In genomic region chr2:152332101-152332825, GRCm38 (mm10) we compare ENCODE assay signal across 8 mouse cellular contexts. TPM values are rescaled to one million over a fixed set of nuclear protein-coding genes. Genes with fewer than 3 reads are reported as not detected.
DNase-seq lines count a peak whose midpoint lies in the region; ATAC-seq lines count a peak whose summit lies in the region.

TSS of gene Rbck1 (minus strand) at chr2:152332653.

- DNase-seq in gastrocnemius, postnatal 10 days = peak; percentile 81
- peak; percentile 97 for DNase-seq in induced T-regulatory cell, adult 2 months (ENCODE audit: low read depth)
- DNase-seq in left cerebral cortex, adult 9 months (ENCODE audit: low spot score in 2 of 2) = peak; percentile 86 to 88
- DNase-seq in right cerebral cortex, postnatal 14 days = peak; percentile 69
- peak; percentile 96 for DNase-seq in yolk sac, embryonic 10.5 days (ENCODE audit: low spot score)

- peak; percentile 92 for ATAC-seq in activated CD4-positive, CD25-positive, alpha-beta regulatory T cell, adult 4 months
- peak; percentile 83 for ATAC-seq in common myeloid progenitor, adult 5-6 weeks (replicated peaks; ENCODE audit: low read depth, poor library complexity, severe bottlenecking)
- peak; percentile 78 for ATAC-seq in megakaryocyte progenitor cell, adult 5-6 weeks (replicated peaks; ENCODE audit: poor library complexity)

RNA-seq across cellular contexts. Expression of gene Rbck1, which starts in this region (rescaled TPM):
- 10 to 100 TPM; 65.1 to 86.1 TPM for polyA plus RNA-seq in activated CD4-positive, CD25-positive, alpha-beta regulatory T cell, adult 4 months (2017; shearing (Covaris generic))
- 45.6 and 61.9 TPM in 2 replicates for total RNA-seq in common myeloid progenitor, adult 5-6 weeks (2017)
- 10 to 100 TPM; 40.7 to 48.6 TPM for total RNA-seq in gastrocnemius, postnatal 10 days (2021)
- total RNA-seq in megakaryocyte progenitor cell, adult 5-6 weeks (2015) = 50.3 and 75.6 TPM in 2 replicates
- total RNA-seq in megakaryocyte progenitor cell, adult 5-6 weeks (2017) = 66.8 and 67.2 TPM in 2 replicates

Comparison
In these comparisons a context has a peak if more than half of its experiments do, and no peak if none do; other contexts are left out.
1. Peak in every context shown above with its lines: DNase-seq and ATAC-seq.